Mouse (Mus musculus): ENCODE results near the gene Map3k11. TPM values are rescaled to one million over a fixed set of nuclear protein-coding genes. Genes with fewer than 3 reads are reported as not detected.
"Not testable (repeated sequence)": the region's sequence is repeated elsewhere in the genome, so short reads cannot be mapped to it uniquely, and the experiment has no call there.

Map3k11 gene
- polyA plus RNA-seq, 1 experiment from 2014 or later = 35.3 TPM

DNA sequence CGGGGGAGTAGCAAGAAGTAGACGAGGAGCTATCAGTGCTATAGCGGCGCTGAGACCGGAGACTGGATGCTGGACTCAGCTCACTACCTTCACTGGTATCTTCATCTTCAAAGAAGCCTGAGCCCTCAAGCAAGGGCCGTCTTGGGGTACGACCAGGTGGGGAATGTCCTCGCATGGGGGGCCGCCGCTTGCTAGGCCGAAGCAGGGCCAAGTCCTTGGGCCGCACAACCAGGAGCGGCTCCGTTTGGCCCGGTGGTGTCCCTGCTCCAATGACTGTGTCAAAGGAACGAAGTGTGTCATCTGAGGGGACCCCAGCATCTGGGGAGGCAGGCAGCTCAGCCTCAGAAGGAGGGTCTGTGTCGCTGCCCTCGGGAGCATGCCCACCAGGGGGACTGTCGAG, 3.1 kb upstream of the Map3k11 start:
- peaks cover 24% of the 10 kb centered on the region for H3K4me1 ChIP-seq
- no peaks in the 10 kb centered on the region for H3K9me3 ChIP-seq (replicated peaks)
- no peak for DNase-seq (ENCODE audit: low spot score)
- H3K36me3 ChIP-seq = peaks cover 77% of the 10 kb centered on the region
- WGBS = 94% methylated on average over 19 of the region's 19 CpGs
- H3K4me3 ChIP-seq = no peak overlapping the region
- H3K27ac ChIP-seq = no peak overlapping the region
- no peaks in the 10 kb centered on the region for H3K27me3 ChIP-seq (ENCODE audit: low read depth, poor library complexity, severe bottlenecking)

DNA sequence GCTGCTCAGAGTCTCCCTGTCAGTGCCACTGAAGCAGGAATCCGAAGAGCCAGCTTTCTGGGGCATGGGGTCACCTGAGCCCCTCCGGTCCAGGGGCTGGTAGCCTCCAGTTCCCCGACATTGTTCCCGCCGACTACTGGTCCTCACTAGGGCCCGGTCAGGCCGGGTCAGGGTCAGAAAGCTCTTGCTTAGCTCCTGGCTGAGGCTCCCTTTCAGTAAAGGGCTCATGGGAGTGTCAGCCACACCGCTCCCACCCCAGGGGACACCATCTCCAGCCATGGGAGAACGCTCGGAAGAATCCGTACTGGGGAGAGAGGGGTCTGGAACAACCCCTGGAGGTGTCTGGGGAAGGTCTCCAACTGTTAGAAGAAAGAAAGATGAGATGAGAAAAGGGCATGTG, 2.7 kb upstream of the Map3k11 start:
- no peaks in the 10 kb centered on the region for H3K27me3 ChIP-seq (ENCODE audit: low read depth, poor library complexity, severe bottlenecking)
- peaks cover 28% of the 10 kb centered on the region for H3K4me1 ChIP-seq
- no peak for DNase-seq (ENCODE audit: low spot score)
- no peak overlapping the region for H3K27ac ChIP-seq
- no peak overlapping the region; the same call in 1 of the 2 replicates for H3K4me3 ChIP-seq
- peaks cover 77% of the 10 kb centered on the region for H3K36me3 ChIP-seq
- 93% methylated on average over 11 of the region's 11 CpGs for WGBS
- H3K9me3 ChIP-seq (replicated peaks) = no peaks in the 10 kb centered on the region

DNA sequence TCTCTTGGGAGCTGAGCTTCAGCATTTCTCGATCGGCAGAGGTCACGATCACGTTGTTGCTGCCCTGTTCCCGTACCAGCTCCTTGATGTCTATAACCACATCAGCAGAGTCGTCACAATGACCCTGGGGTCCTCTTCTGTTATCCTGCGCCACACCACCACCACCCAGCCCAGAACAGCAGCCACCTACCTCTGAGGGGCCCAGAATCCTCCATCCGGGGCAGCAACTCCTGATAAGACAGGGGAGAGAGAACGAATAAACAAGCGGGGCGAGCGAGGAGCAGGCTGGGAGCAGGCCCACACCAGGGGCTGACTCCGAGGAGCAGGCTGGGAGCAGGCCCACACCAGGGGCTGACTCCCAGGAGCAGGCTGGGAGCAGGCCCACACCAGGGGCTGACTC, 2.1 kb upstream of the Map3k11 start:
- 90% methylated on average over 13 of the region's 13 CpGs for WGBS
- Histone ChIP-seq H3K4me3 (no peak overlapping the region), H3K9me3 (replicated peaks) (no peaks in the 10 kb centered on the region), H3K27ac (no peak overlapping the region), H3K27me3 (ENCODE audit: low read depth, poor library complexity, severe bottlenecking) (no peaks in the 10 kb centered on the region), H3K36me3 (peaks cover 77% of the 10 kb centered on the region), H3K4me1 (peaks cover 34% of the 10 kb centered on the region)
- DNase-seq (ENCODE audit: low spot score) = no peak

DNA sequence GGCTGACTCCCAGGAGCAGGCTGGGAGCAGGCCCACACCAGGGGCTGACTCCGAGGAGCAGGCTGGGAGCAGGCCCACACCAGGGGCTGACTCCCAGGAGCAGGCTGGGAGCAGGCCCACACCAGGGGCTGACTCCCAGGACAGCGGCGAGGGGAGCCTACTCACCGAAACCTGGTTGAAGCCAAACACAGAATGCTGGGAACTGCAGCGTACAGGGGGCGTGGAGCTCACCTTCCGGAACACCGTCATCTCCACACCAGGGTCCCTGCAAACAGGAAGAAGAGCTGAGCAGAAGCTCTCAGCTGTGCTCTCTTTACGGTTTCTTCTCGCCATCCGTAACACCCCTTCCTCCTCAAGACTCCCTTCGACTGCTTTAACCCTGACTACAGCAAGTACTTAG, 1.6 kb upstream of the Map3k11 start:
- Histone ChIP-seq H3K4me1 (peaks cover 39% of the 10 kb centered on the region), H3K36me3 (peaks cover 77% of the 10 kb centered on the region), H3K4me3 (peak overlapping the region; percentile 82)
- DNase-seq (ENCODE audit: low spot score); H3K9me3 ChIP-seq (replicated peaks); H3K27me3 ChIP-seq (ENCODE audit: low read depth, poor library complexity, severe bottlenecking); H3K27ac ChIP-seq: not testable (repeated sequence)
- 95% methylated on average over 12 of the region's 12 CpGs for WGBS

DNA sequence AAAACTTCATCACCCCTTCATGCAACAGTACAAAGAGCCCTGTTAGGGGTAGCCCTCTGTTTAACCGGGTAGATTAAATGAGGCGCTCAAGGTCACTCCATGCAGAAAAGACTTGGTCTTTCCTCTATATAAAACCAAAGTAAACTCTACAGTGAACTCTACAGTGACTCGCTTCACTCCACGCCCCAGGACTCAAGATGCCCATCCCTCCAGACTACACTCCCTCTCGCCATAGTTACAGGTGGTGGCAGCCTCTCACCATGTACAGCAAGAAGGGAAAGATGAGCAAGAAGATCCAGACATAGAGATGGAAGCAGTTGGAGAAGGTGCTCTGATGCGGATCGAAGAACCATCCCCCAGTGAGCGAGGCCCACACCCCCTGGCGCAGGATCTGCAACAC, 804 bp upstream of the Map3k11 start:
- DNase-seq (ENCODE audit: low spot score) = no peak
- Histone ChIP-seq H3K9me3 (replicated peaks) (no peaks in the 10 kb centered on the region), H3K27ac (peak overlapping the region; percentile 91), H3K27me3 (ENCODE audit: low read depth, poor library complexity, severe bottlenecking) (no peaks in the 10 kb centered on the region), H3K4me3 (peak overlapping the region; percentile 82), H3K36me3 (peaks cover 77% of the 10 kb centered on the region), H3K4me1 (peaks cover 47% of the 10 kb centered on the region)
- WGBS = 26% methylated on average over 9 of the region's 9 CpGs

DNA sequence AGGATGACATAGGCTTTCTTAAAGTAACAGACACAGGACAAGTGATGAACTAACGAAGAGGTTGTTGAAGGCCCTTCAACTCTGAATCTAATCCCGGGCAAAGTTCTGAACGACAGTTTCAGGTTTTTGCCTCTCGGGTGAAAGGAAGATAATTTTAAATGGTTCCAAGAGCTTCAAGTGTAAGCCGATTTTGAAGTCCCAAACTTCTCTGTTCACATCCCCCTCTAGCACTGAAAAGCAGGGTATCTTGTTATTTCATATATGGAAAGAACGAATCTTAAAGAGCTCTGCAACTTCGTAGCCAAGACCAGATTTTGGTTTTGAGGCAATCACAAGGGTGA, 516 bp downstream of the Map3k11 start:
- DNase-seq (ENCODE audit: low spot score) = no peak
- Histone ChIP-seq H3K4me1 (peaks cover 59% of the 10 kb centered on the region), H3K27me3 (ENCODE audit: low read depth, poor library complexity, severe bottlenecking) (no peaks in the 10 kb centered on the region), H3K9me3 (replicated peaks) (no peaks in the 10 kb centered on the region), H3K27ac (peak overlapping the region; percentile 91), H3K4me3 (peak overlapping the region; percentile 82), H3K36me3 (peaks cover 77% of the 10 kb centered on the region)
- under 1% methylated on average over 7 of the region's 7 CpGs for WGBS

DNA sequence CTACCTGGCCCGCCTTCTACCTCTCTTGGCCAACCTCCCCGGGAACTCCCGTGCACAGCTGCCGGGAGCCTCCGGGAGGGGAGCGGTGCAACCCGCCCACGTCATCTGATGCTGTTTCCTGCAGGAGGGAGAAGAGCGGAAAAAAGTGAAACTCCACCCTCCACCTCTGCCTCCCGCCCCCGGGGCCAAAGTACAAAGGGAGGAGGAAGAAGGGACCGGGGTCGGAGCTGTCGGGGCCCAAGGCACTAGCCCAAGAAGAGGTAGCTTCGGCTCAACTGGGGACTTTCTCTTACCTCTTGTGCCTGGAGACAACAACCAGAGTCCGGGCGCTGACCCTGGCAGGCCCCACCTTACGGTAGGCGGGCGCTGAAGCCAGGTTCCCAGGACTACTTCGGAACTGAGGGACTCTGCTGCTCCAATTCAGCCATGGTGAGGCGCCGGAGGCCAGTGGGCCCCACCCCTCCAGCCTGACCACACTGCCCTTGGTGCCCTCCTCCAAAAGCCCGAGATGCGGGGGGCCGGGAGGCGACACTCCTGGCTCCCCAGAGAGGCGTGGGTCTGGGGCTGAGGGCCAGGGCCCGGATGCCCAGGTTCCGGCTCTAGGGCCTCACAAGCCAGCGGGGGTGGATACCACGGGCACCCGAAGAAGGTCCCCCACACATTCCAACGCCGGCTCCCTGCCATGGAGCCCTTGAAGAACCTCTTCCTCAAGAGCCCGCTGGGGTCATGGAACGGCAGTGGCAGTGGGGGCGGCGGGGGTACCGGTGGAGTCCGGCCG, 1.2 kb downstream of the Map3k11 start:
- peaks cover 59% of the 10 kb centered on the region for H3K4me1 ChIP-seq
- H3K4me3 ChIP-seq = peak overlapping the region; percentile 82
- 12% methylated on average over 42 of the region's 42 CpGs for WGBS
- H3K27me3 ChIP-seq (ENCODE audit: low read depth, poor library complexity, severe bottlenecking) = peaks cover 5% of the 10 kb centered on the region
- peaks cover 77% of the 10 kb centered on the region for H3K36me3 ChIP-seq
- peak overlapping the region; percentile 91 for H3K27ac ChIP-seq
- DNase-seq (ENCODE audit: low spot score) = peak; percentile 85
- no peaks in the 10 kb centered on the region for H3K9me3 ChIP-seq (replicated peaks)

DNA sequence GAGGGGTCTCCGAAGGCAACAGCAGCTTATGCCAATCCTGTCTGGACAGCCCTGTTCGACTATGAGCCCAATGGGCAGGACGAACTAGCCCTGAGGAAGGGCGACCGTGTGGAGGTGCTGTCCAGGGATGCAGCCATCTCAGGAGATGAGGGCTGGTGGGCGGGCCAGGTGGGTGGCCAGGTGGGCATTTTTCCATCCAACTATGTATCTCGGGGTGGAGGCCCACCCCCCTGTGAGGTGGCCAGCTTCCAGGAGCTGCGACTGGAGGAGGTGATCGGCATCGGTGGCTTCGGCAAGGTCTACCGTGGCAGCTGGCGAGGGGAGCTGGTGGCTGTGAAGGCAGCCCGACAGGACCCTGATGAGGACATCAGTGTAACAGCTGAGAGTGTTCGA, 1.8 kb downstream of the Map3k11 start:
- H3K4me3 ChIP-seq = peak overlapping the region; percentile 82
- DNase-seq (ENCODE audit: low spot score) = no peak
- H3K4me1 ChIP-seq = peaks cover 64% of the 10 kb centered on the region
- peaks cover 77% of the 10 kb centered on the region for H3K36me3 ChIP-seq
- H3K27me3 ChIP-seq (ENCODE audit: low read depth, poor library complexity, severe bottlenecking) = peaks cover 11% of the 10 kb centered on the region
- 78% methylated on average over 15 of the region's 15 CpGs for WGBS
- H3K27ac ChIP-seq = peak overlapping the region; percentile 91
- no peaks in the 10 kb centered on the region for H3K9me3 ChIP-seq (replicated peaks)

DNA sequence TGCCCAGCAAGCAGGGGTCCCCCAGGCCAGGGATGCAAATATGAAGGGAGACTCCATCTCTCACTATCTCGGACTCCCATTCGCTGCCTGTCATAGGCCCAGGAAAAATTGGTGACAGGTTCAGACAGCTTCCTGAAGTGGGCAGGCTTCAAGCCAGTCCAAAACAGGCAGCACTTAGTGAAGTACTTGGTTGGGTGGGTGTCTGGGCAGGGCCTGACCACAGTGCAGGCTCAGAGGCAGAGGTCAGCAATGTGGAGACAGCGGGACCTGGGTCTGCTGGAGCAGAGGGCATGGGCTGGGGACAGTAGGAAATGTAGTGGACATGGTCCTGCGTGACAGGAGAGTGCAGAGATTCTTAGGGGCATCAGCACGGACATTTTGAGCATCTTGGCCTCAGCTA, 3.1 kb downstream of the Map3k11 start:
- Histone ChIP-seq H3K36me3 (peaks cover 77% of the 10 kb centered on the region), H3K27me3 (ENCODE audit: low read depth, poor library complexity, severe bottlenecking) (peaks cover 14% of the 10 kb centered on the region), H3K4me3 (peak overlapping the region; percentile 82), H3K27ac (peak overlapping the region; percentile 75; the same call in 1 of the 2 replicates), H3K4me1 (peaks cover 77% of the 10 kb centered on the region), H3K9me3 (replicated peaks) (no peaks in the 10 kb centered on the region)
- 86% methylated on average over 5 of the region's 5 CpGs for WGBS
- no peak for DNase-seq (ENCODE audit: low spot score)

DNA sequence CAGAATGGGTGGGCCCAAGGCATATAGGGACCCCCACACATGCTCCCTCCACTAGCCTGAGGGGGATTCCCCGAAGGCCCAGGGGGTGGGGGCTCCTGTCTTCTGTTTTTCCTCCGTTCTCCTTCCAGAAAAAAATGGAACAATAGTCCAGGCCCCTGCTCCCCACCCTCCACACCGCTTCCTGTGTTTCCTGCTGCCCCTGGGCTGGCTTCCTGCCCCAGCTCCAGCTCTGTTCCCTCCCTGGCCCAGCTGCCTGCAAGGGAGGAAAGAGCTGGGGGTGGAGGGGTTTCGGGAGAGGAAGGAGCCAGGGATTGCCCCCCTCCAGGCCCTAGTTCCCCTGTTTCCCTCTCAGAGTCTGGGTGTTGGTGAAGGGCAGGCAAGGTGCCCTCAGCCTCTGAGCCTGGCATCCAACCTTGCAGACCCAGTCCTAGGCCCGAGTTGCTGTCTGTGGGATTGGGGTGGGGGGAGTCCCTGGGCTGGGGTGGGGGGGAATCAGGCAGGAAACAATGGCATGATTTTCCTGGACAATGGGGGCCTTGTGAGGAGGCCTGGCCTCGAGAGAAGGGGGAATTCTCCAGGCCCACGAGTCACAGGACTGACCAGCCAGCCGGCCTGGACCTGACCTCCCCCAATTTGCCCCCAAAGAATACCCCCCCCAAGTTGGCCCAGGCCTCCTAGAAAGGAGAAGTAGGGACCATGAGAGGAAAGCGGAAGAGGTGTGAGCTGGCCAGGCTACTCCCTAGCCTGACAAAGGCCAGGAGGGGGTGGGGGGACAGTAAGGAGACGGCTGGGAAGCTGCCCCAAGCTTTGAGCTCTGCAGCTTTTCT, 3.8 kb downstream of the Map3k11 start:
- H3K4me3 ChIP-seq = peak overlapping the region; percentile 82
- H3K4me1 ChIP-seq = peaks cover 72% of the 10 kb centered on the region
- WGBS = 85% methylated on average over 10 of the region's 10 CpGs
- no peak for DNase-seq (ENCODE audit: low spot score)
- H3K9me3 ChIP-seq (replicated peaks) = no peaks in the 10 kb centered on the region
- peaks cover 78% of the 10 kb centered on the region for H3K36me3 ChIP-seq
- peak overlapping the region; percentile 75 for H3K27ac ChIP-seq
- H3K27me3 ChIP-seq (ENCODE audit: low read depth, poor library complexity, severe bottlenecking) = peaks cover 14% of the 10 kb centered on the region

DNA sequence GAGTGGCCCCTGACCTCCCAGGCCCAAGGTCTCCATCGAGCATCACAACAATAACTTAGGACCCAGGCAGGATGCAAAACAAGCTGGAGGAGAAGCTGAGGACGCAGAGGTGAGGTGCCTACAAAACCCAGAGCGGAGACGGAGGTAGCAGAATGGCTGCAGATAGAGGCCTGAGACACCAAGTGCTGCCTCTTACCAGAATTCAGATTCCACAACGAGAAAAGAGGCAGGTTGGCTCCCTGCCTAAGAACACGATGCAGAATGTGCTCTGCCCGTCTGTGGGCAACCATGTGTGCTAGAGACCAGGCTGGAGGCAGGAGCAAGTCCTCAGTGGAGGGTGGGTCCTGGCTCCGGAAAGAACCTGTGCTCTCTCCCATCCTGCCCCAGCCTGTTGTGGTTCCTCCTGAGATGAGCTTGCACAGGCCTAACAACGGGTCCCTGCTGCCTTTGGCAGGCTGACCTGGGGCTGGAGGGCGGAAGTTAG, 4.4 kb downstream of the Map3k11 start:
- Histone ChIP-seq H3K9me3 (replicated peaks) (no peaks in the 10 kb centered on the region), H3K27me3 (ENCODE audit: low read depth, poor library complexity, severe bottlenecking) (peaks cover 14% of the 10 kb centered on the region), H3K36me3 (peaks cover 83% of the 10 kb centered on the region), H3K4me3 (peak overlapping the region; percentile 82), H3K4me1 (peaks cover 65% of the 10 kb centered on the region), H3K27ac (peak overlapping the region; percentile 75)
- 83% methylated on average over 10 of the region's 10 CpGs for WGBS
- DNase-seq (ENCODE audit: low spot score) = no peak

DNA sequence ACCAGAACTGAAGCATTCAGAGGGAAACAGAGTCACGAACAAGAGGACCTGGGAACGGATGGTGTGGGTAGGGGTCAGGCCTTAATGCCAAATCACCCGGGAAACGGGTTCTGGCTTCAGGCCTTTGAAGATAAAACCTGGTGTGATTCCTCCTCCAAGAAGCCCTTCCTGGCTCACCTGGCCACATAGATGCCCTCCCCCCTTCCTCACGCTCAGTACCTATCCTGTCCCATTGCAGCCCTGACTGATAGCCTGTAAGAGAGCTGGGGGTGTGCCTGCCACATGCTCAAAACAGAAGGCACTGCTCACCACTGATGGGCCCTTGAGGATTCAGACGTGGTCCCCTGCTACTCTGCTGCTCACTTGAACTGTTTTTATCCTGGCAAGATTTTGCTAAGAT, 5.3 kb downstream of the Map3k11 start:
- Histone ChIP-seq H3K27me3 (ENCODE audit: low read depth, poor library complexity, severe bottlenecking) (peaks cover 14% of the 10 kb centered on the region), H3K36me3 (peaks cover 89% of the 10 kb centered on the region), H3K9me3 (replicated peaks) (no peaks in the 10 kb centered on the region), H3K4me1 (peaks cover 59% of the 10 kb centered on the region), H3K4me3 (peak overlapping the region; percentile 82; the same call in 1 of the 2 replicates), H3K27ac (no peak overlapping the region)
- WGBS = 88% methylated on average over 6 of the region's 6 CpGs
- DNase-seq (ENCODE audit: low spot score) = no peak

DNA sequence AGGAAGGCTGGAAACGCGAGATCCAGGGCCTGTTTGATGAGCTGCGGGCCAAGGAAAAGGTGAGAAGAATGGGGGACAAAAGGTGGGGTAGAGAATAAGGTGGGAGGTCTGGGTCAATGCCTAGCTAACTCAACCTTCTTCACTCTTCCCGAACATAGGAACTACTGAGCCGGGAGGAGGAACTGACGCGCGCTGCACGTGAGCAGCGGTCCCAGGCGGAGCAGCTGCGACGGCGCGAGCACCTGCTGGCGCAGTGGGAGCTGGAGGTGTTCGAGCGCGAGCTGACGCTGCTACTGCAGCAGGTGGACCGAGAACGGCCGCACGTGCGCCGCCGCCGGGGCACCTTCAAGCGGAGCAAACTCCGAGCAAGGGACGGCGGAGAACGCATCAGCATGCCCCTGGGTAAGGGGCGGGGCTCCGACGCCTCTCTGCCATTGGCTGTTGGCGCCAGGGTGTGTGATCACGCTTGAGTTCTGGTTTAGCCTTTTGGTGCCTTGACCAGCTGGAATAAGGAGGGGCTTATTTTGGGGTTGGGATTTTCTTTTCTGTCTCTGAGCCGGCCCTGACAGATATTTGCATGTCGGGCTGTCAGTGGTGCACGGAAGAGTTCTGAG, 7.4 kb downstream of the Map3k11 start:
- H3K27me3 ChIP-seq (ENCODE audit: low read depth, poor library complexity, severe bottlenecking) = peaks cover 14% of the 10 kb centered on the region
- peaks cover 100% of the 10 kb centered on the region for H3K36me3 ChIP-seq
- H3K27ac ChIP-seq = peak overlapping the region; percentile 30; the same call in 1 of the 2 replicates
- 7% methylated on average over 41 of the region's 41 CpGs for WGBS
- DNase-seq (ENCODE audit: low spot score) = peak; percentile 68
- peaks cover 47% of the 10 kb centered on the region for H3K4me1 ChIP-seq
- H3K9me3 ChIP-seq (replicated peaks) = no peaks in the 10 kb centered on the region
- H3K4me3 ChIP-seq = peak overlapping the region; percentile 41

Data from limb, embryonic 10.5 days (tissue).